Mouse (Mus musculus): ENCODE data around the gene Gtsf1. TPM values are rescaled to one million over a fixed set of nuclear protein-coding genes. Genes with fewer than 3 reads are reported as not detected.
"Not testable (repeated sequence)": the region's sequence is repeated elsewhere in the genome, so short reads cannot be mapped to it uniquely, and the experiment has no call there.

The Gtsf1 gene
- not detected in 2 replicates for polyA plus RNA-seq (2015; fragmentation: Nextera tagmentation; extraction: Ambion mirVana)

DNA sequence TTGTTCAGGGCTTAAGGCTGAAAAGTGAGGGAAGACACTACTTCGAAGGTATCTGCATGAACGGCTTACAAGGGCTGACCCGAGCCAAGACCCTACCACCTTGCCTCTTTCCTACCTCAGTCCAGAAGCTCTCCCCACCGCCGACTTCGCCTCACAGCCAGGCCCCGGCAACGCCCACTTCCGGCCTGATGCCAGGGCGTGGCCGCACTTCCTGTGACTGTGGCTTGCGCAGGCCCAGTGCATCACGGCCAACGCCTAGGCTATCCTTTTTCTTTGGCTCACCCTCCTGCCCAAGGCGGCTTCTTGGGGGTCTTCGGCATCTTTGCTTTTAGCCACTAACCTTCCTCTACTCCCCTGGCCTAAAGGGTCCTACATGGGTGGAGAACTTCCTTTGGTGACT, at the start of gene Gtsf1:
Gene Gtsf1 (minus strand): TSS at position 230 of the 400 bp plus-strand sequence.
- ATAC-seq (ENCODE audit: low FRiP score, low read depth), result no peak
- no peaks in the 10 kb centered on the region for H3K9me3 ChIP-seq
- H3K4me2 ChIP-seq (replicated peaks), result no peak within 1 kb of the TSS
- no peak within 1 kb of the TSS for H3K27ac ChIP-seq
- H3K4me3 ChIP-seq, result no peak within 1 kb of the TSS
- H3K27me3 ChIP-seq, result no peaks in the 10 kb centered on the region
- peaks cover 5% of the 10 kb centered on the region; the same call in 1 of the 2 replicates for H3K4me1 ChIP-seq
- H3K36me3 ChIP-seq, result no peaks in the 10 kb centered on the region
- H3K9ac ChIP-seq, result no peak within 1 kb of the TSS
- whole genome bisulfite sequencing, result 92% methylated on average over 16 of the region's 16 CpGs

DNA sequence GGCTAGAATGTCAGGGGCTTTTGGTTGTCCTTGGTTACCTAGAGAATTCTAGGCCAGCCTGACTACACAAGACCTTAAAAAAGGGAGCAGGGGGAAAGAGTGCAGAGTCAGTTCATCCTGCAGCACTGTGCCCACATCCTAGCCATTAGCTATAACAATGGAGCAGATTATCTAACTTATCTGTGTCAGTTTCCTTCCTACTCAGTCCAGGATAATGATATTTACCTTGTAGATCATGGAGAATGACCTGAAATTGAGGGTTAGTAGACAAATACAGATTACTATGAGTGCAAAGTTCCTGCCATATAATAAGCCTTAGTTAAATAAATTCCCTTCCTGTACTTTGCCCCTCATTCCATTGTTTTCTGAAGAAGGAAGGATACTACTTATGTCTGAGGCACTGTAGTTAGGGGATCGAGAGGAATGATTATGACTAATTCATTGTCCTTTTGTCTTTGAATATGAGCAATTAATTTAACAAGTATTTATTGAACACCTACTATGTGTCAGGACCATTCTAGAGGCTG, 48.9 kb upstream of the Gtsf1 start:
- WGBS, result 80% methylated on average over 1 of the region's 1 CpGs
- no peak for ATAC-seq (ENCODE audit: low FRiP score, low read depth)
- no peak overlapping the region for H3K27ac ChIP-seq
- H3K4me2 ChIP-seq (replicated peaks), result no peak overlapping the region
- no peak overlapping the region for H3K9ac ChIP-seq
- H3K4me1 ChIP-seq, result 0 out of 2 replicates have a peak, but pooled peaks cover under 1% of the 10 kb centered on the region
- 0 out of 2 replicates have a peak, but pooled peaks cover 2% of the 10 kb centered on the region for H3K27me3 ChIP-seq
- H3K36me3 ChIP-seq, result no peaks in the 10 kb centered on the region
- H3K9me3 ChIP-seq, result no peaks in the 10 kb centered on the region
- H3K4me3 ChIP-seq, result no peak overlapping the region

DNA sequence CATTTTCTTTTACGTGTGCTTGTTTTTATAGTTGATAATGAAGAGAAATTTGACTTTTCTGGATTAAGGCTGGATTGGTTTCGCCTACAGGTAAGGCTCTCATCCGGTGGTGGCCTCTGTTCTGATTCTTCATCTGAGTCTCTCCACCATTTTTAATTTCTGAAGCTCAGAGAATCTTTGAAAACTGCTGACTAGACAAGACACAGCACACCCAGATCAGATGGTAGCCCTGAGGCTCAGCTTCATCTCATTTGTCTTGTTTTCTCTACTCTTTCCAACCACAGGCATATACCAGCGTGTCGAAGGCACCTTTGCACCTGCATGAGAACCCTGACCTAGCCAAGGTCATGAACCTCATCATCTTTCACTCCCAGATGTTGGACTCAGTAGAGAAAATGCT, 43.5 kb upstream of the Gtsf1 start:
- Histone ChIP-seq H3K4me1 (no peaks in the 10 kb centered on the region), H3K9ac (no peak overlapping the region), H3K27ac (no peak overlapping the region), H3K27me3 (0 out of 2 replicates have a peak, but pooled peaks cover 2% of the 10 kb centered on the region), H3K4me2 (replicated peaks) (no peak overlapping the region), H3K36me3 (no peaks in the 10 kb centered on the region), H3K4me3 (no peak overlapping the region), H3K9me3 (no peaks in the 10 kb centered on the region)
- 85% methylated on average over 5 of the region's 5 CpGs for WGBS
- ATAC-seq (ENCODE audit: low FRiP score, low read depth), result no peak

DNA sequence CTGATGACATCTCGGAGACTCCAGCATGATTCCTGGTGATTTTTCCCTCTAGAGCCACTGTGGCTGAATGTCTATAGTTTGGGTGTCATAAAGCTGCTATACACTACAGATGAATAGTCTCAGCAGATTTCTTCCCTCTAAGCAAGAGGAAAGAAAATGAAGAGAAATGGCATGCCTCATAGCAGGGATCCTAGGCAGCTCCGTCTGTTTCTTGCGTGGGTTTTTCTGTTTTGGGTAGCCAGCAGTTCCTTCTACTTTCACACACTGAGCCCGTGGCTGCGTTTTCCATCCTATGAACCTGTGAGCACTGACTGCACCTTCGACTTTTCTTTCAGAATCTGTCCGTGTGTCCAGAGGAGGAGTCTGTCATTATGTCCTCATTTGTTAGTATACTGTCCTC, 42.9 kb upstream of the Gtsf1 start:
- WGBS, result 83% methylated on average over 7 of the region's 7 CpGs
- Histone ChIP-seq H3K4me2 (replicated peaks) (no peak overlapping the region), H3K9ac (no peak overlapping the region), H3K36me3 (no peaks in the 10 kb centered on the region), H3K27me3 (0 out of 2 replicates have a peak, but pooled peaks cover 2% of the 10 kb centered on the region), H3K27ac (no peak overlapping the region), H3K4me3 (no peak overlapping the region), H3K4me1 (no peaks in the 10 kb centered on the region), H3K9me3 (no peaks in the 10 kb centered on the region)
- ATAC-seq (ENCODE audit: low FRiP score, low read depth), result no peak

DNA sequence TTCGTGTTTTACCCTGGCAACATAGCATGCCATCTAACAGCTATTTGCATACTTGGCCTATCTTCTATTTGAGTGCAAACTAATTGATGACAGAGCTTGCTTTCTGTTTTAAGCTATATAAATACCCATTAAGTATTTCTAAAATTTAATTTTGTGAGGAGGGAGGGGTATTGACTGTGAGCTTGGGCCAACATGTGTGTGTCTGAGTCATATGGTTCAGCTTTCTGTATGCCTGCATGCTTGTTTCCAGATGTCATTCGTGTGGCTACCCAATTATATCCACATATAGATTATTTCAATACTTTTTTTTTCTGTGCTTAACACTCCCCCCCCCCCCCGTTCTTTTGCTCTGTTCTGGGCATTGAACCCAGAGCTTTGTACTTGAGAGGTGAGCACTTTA, 42.0 kb upstream of the Gtsf1 start:
- Histone ChIP-seq H3K27ac (no peak overlapping the region), H3K36me3 (no peaks in the 10 kb centered on the region), H3K9me3 (no peaks in the 10 kb centered on the region), H3K4me2 (replicated peaks) (no peak overlapping the region), H3K27me3 (no peaks in the 10 kb centered on the region), H3K4me3 (no peak overlapping the region), H3K9ac (no peak overlapping the region), H3K4me1 (no peaks in the 10 kb centered on the region)
- 55% methylated on average over 3 of the region's 3 CpGs for WGBS
- ATAC-seq (ENCODE audit: low FRiP score, low read depth), result no peak

DNA sequence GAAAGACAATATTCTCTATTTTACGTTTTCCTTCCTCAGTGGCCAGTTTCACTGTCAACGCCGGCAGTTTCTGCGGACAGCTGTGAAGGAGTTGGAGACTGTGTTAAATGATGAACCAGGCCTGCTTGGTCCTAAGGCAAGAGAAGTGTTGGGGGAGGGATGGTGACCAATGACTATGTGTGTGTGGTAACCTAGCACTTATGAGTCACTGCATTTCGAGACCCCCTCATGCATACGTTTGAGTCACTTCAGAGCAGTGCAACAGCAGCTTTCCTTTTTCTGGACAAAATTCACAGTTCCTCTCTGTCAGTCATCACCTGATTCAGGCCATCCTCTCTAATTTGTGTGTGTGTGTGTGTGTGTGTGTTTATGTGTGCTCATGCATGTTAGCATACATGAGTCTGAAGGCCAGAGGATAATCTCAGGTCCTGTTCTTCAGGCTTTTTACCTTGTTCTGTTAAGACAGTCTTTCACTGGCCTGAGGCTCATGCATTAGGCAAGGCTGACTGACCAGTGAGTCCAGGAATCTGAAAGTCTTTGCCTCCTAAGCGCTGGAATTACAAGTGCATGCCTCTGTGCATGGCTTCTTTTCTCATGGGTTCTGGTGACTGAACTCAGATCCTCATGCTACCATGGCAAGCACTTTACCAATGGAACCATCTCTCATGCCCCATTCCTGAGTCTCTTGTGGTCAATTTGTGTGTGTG, 41.4 kb upstream of the Gtsf1 start:
- no peaks in the 10 kb centered on the region for H3K4me1 ChIP-seq
- no peaks in the 10 kb centered on the region for H3K27me3 ChIP-seq
- 75% methylated on average over 7 of the region's 7 CpGs for WGBS
- H3K9ac ChIP-seq, result no peak overlapping the region
- no peak overlapping the region for H3K4me2 ChIP-seq (replicated peaks)
- no peaks in the 10 kb centered on the region for H3K36me3 ChIP-seq
- no peak overlapping the region for H3K27ac ChIP-seq
- no peak overlapping the region for H3K4me3 ChIP-seq
- ATAC-seq (ENCODE audit: low FRiP score, low read depth), result no peak
- no peaks in the 10 kb centered on the region for H3K9me3 ChIP-seq

DNA sequence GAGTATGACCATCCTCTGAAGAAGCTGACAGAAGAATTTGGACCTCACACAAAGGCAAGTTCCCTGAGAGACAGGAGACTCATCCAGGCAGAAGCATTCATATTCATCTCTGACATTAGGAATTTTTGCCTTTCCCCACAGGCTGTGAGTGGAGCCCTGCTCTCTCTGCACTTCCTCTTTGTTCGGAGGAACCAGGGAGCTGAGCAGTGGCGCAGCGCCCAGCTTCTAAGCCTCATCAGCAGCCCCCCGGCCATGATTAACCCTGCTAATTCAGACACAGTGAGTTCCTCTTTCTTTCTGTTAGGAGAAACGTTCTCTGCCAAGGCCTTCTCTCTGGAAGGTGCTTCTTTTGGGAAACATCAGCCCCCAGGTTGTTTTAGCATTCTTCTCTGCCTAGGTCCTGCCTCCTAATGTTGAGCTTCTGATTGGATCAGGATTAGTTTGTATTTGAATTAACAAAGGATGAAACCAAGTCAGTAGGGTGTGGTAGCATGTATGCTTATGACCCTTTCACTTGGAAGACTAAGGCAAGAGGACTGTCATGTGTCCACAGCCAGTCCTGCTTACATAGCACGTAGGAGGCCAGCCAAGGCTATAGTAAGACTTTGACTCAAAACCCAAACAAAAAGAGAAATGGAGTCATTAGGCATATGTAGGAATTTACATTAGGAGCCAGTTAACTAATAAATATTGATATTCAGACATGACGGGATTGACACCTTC, 32.4 kb upstream of the Gtsf1 start:
- no peak for ATAC-seq (ENCODE audit: low FRiP score, low read depth)
- no peaks in the 10 kb centered on the region for H3K9me3 ChIP-seq
- H3K27ac ChIP-seq, result no peak overlapping the region
- no peak overlapping the region for H3K4me3 ChIP-seq
- no peaks in the 10 kb centered on the region for H3K4me1 ChIP-seq
- no peak overlapping the region for H3K9ac ChIP-seq
- no peak overlapping the region for H3K4me2 ChIP-seq (replicated peaks)
- H3K36me3 ChIP-seq, result no peaks in the 10 kb centered on the region
- WGBS, result 71% methylated on average over 7 of the region's 7 CpGs
- H3K27me3 ChIP-seq, result no peaks in the 10 kb centered on the region

DNA sequence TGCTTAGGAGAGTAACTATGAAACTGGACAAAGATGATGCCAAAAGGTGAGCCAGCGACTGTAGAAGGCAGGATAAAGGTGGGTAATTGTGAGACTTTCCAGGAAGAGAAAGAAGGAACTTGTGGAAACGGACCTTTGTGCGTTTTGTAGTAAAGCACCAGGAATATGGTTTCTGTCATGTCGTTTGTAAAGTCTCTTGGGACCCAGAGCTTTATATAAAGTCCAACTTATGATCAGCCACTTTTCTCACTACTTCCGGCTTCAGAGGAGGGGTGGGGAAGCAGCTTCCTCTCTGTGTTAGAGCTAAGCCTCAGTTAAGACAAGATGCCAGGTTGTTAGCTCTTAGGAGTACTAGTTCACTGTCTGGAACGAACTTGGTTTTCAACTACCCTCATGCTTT, 24.2 kb upstream of the Gtsf1 start:
- Histone ChIP-seq H3K36me3 (no peaks in the 10 kb centered on the region), H3K27me3 (no peaks in the 10 kb centered on the region), H3K4me3 (no peak overlapping the region), H3K9me3 (no peaks in the 10 kb centered on the region), H3K4me1 (no peaks in the 10 kb centered on the region), H3K9ac (no peak overlapping the region), H3K27ac (no peak overlapping the region), H3K4me2 (replicated peaks) (no peak overlapping the region)
- 79% methylated on average over 6 of the region's 6 CpGs for WGBS
- ATAC-seq (ENCODE audit: low FRiP score, low read depth), result no peak

DNA sequence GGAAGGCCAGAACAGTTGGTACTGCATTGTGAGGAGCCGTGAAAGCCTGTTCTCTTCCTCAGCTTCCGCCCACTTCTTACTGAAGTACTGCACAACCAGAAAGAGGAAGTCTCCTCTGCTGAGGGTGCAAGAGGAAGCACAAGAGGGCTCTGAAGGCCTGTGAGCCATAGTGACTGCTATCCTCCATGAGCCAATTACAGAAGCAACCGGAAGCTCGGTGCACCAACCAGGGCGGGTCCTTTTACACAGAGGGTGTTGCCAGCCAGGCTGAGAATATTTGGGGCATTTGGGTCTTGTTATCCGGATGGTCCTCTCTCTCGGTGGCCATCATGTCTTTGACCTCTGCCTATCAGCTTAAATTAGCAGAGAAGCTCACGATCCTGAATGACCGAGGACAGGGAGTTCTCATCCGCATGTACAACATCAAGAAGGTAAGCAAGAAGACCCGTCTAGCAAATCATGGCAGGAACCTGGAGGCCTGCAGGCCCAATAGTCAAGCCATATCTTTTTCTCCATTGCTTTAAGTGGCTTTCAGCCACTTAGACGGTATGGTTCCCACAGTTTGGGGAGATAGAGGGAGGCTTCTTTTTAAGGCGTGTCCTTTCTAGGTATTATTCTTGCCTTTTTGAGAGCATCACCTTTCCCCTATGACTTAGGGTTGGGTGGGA, 23.4 kb upstream of the Gtsf1 start, which contains the start of gene Nckap1l:
Gene Nckap1l (plus strand): TSS at position 244 of the 668 bp plus-strand sequence.
- Histone ChIP-seq H3K4me3 (no peak within 1 kb of the TSS), H3K27ac (no peak within 1 kb of the TSS), H3K9ac (no peak within 1 kb of the TSS), H3K36me3 (no peaks in the 10 kb centered on the region), H3K4me2 (replicated peaks) (no peak within 1 kb of the TSS), H3K4me1 (no peaks in the 10 kb centered on the region), H3K27me3 (no peaks in the 10 kb centered on the region), H3K9me3 (no peaks in the 10 kb centered on the region)
- no peak for ATAC-seq (ENCODE audit: low FRiP score, low read depth)
- 87% methylated on average over 13 of the region's 13 CpGs for WGBS

DNA sequence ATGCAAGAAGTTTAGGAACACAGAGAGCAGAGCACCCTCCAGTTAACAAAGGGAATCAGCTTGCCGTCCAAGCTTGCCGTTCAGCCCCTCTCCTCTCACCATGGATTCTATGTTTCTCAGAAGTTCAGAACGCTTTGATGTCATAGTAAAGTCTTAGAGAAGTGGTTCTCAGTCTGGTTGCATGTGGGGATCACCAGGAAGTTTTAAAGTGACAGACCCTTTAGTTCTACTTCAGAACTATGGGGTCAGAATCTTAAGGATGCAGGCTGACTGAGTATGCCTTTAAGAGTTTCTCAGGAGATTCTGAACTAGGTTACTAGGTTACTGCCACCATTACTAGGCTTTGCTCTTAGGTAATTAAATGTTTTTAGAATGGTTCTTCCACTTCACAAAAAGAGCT, 18.1 kb upstream of the Gtsf1 start, which contains the start of gene Gtsf2:
Gene Gtsf2 (minus strand): TSS at position 101 of the 400 bp plus-strand sequence.
- 15% methylated on average over 3 of the region's 3 CpGs for WGBS
- Histone ChIP-seq H3K9me3 (no peaks in the 10 kb centered on the region), H3K4me3 (no peak within 1 kb of the TSS), H3K27me3 (no peaks in the 10 kb centered on the region), H3K4me2 (replicated peaks) (no peak within 1 kb of the TSS), H3K9ac (no peak within 1 kb of the TSS), H3K4me1 (no peaks in the 10 kb centered on the region), H3K36me3 (no peaks in the 10 kb centered on the region), H3K27ac (no peak within 1 kb of the TSS)
- ATAC-seq (ENCODE audit: low FRiP score, low read depth), result no peak

DNA sequence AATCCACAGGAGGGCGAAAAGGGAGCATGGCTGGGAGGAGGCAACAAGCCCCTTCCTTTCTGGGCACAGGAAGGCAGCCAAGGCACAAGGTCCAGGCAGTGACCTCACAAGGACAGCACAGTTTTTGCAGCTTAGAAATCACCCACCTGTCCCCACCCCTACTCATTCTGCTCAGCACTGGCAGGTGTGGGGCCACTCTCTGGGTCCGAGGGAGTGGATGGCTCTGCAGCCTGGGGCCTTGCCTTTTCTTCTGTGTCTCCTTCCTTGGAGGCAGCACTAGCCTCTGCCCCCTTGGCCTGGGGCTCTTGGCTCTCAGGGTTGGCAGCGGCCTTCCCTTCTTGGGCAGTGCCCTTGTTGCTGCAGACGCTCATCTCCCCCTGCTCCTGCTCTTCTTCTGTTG, 15.7 kb upstream of the Gtsf1 start:
- 87% methylated on average over 4 of the region's 4 CpGs for WGBS
- not testable (repeated sequence) for H3K4me3 ChIP-seq; H3K9me3 ChIP-seq; H3K27me3 ChIP-seq; H3K27ac ChIP-seq; ATAC-seq (ENCODE audit: low FRiP score, low read depth); H3K4me2 ChIP-seq (replicated peaks); H3K4me1 ChIP-seq; H3K36me3 ChIP-seq; H3K9ac ChIP-seq

DNA sequence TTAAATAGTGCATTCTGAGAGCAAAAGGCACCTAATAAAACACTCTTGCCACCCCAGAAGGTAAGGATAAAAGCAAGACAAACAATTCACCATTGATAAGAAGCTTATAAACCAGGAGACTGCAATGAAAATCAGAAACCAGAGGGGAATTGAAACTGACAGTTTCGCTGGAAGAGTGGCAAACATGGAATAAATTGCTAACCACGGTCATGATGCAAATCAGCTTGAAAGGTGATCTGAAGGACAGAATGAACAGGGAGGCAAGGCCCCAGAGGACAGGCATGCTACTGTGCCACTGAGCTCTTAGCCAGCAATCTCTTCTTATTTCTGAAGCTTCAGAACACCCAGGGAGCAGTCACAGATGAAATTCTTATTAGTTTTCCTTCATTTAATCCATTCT, 3.3 kb downstream of the Gtsf1 start:
- ATAC-seq (ENCODE audit: low FRiP score, low read depth), result no peak
- Histone ChIP-seq H3K9ac (no peak overlapping the region), H3K27ac (no peak overlapping the region), H3K27me3 (no peaks in the 10 kb centered on the region), H3K9me3 (no peaks in the 10 kb centered on the region), H3K36me3 (no peaks in the 10 kb centered on the region), H3K4me1 (peaks cover 5% of the 10 kb centered on the region; the same call in 1 of the 2 replicates), H3K4me2 (replicated peaks) (no peak overlapping the region), H3K4me3 (no peak overlapping the region)
- WGBS, result 25% methylated on average over 2 of the region's 2 CpGs
